Mouse (Mus musculus): Measurements from ENCODE around the gene Ppip5k2. TPM values are rescaled to one million over a fixed set of nuclear protein-coding genes. Genes with fewer than 3 reads are reported as not detected.

Ppip5k2 gene
- polyA plus RNA-seq (2015; fragmentation: Nextera tagmentation; extraction: Ambion mirVana), result 8.1 and 8.9 TPM in 2 replicates

DNA sequence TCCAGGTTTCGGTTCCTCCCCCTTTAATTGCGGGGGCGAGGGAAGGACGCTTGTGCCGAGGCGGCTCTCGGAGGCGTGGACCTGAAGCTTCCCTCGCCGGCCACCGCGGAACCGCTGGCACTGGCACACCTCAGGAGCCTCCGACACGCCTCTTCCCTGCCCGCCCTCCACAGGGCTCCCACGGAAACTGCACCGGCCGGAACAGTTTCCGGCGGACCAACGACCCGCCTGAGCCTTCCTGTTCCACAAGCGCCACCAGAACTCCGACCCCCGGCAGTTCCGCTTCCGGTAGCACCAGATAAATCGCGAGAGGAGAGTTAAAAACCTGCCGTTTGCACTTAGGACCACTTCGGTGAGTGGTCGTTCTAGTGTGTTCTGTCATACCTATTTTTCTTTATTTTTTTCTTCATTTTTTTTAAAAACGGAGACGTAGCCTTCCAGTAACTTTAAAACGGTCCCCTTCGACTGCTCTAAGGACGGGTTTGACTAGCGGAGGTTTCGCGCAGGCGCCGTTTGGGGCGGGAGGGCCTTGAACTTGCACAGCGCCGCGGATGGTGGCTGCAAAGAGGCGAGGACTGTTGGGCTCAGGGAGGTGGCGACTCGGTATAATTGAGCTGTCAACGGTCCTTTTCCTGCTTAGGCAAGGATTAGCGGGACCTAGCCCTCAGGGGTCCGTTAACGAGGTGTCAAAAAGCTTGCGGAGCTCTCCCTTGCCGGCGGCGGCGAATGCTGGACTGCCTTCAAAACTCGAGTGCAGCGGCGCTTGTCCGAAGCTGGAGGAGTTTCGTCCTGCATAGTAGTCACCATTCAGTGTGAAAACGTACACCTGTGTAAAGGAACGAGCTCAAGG, at the start of gene Ppip5k2, which contains the start of gene Gin1:
Ppip5k2 (minus strand) TSS at position 508 of the 850 bp plus-strand sequence.
Gin1 (plus strand) TSS at position 269 of the 850 bp plus-strand sequence.

DNA sequence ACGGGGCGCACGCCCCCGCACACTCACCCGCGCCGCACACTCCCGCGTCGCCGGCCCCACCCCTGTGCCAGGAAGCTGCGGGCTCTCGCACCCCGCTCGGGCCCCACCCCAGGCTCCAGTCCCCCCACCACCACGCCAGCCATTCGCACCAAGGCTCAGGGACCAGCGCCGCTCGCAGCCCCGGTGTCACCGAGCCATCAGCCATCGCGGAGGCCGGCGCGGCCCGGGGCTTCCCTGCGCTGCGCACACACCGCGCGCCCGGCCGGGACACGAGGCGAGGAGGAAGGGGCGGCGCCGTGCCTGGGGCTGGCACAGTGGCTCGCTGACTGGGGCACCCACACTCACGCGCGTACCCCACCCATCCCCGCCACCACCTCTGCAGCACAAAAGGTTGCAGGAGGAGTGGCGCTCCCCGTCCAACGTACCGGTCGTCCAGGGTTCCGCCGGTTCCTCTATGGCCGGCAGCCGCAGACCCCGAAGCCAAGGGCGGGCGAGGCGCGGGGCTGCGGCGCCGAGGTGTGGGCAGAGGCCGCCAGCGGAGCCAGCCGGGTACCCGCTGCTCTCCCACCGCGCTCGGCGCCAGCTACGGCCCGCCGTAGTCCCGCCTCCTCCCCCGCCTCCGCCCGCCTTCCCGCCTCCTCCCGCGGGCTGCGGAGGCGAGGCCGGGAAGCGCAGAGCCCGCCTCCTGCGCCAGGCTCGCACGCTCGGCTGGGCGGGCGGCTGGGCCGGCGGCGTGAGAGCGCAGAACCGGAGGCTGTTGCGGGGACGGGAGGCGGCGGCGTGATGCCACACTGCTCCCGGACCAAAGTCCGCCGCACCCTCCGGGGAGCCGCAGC, 108.6 kb downstream of the Ppip5k2 start, which contains the start of gene D1Ertd622e:
D1Ertd622e (minus strand) TSS at position 669 of the 836 bp plus-strand sequence.

Other genes starting within 250 kb of the Ppip5k2 start
- gene D1Ertd622e, start 108.3 kb downstream of the Ppip5k2 start, polyA plus RNA-seq (2015; fragmentation: Nextera tagmentation; extraction: Ambion mirVana), result 9.6 and 11.7 TPM in 2 replicates
- gene Gin1, start 239 bp downstream of the Ppip5k2 start, polyA plus RNA-seq (2015; fragmentation: Nextera tagmentation; extraction: Ambion mirVana), result 12.5 and 13.4 TPM in 2 replicates